Mouse (Mus musculus) c-Kit-positive CD71-positive TER-119-negative erythroid progenitor cells, embryonic 14.5 days (primary cell): ENCODE measurements around the gene Fam222b.
"Not testable (repeated sequence)": the region's sequence is repeated elsewhere in the genome, so short reads cannot be mapped to it uniquely, and the experiment has no call there.

Experiments
- DNase-seq: peaks from one replicate; pipeline ENCODE4 v3.0.0-alpha.2; 2013; ENCODE audit warnings: low read depth

Gene Fam222b

DNA sequence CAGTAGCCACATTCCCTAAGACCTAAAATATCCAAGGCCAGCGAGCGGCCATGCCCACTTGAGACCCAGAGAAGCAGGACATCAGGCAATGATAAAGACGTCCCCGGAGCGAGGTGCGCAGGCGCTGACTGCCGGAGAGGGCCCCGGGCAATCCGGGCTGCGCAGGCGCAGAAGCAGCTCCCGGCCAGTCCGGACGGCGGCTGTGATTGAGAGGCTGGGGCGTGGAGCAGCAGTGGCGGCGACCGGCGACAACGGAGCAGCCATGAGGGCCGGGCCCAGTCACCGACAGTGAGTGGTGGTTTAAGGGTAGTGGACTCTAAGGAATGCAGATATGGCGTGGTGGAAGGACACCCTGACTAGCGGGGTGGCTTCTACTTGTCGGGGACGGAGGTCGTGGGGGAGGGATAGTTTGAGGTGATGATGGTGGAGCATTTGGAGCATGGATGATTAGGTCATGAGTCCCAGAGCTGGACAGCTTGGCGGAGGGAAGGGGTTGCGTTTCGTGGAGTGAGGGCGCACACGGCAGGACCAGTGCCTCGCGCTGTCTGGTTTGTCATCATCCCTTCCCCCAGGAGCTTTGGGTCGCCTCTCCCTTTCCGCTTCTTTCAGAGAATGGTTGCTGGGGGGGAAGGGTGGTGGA, at the start of gene Fam222b:
Gene Fam222b (plus strand): TSS at position 157 of the 640 bp plus-strand sequence.
- peak; percentile 84 for DNase-seq

- DNase-seq: no peak
Measured at GRCm38 (mm10) chr11:78044758-78045251, 49.7 kb upstream of the Fam222b start.

- DNase-seq: not testable (repeated sequence)
Measured at GRCm38 (mm10) chr11:78048637-78049036, 45.8 kb upstream of the Fam222b start.

DNA sequence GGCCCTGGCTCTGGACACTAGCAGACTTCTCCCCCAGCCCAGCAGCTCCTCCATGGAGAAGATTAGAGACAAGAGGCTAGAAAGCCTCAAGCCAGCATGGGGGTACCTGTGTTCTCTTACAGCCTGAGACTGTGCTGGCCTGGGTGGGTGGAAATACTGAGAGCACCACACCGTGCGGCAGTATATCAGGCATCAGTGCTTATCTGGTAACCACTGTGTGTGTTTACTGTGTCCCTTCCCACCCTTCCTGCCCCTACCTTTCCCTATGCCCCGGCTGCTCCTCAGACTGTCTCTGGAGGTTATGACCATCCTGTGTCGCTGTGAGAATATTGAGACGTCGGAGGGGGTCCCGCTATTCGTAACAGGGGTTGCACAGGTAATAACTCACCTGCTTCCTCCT, 41.4 kb upstream of the Fam222b start:
- no peak for DNase-seq

DNA sequence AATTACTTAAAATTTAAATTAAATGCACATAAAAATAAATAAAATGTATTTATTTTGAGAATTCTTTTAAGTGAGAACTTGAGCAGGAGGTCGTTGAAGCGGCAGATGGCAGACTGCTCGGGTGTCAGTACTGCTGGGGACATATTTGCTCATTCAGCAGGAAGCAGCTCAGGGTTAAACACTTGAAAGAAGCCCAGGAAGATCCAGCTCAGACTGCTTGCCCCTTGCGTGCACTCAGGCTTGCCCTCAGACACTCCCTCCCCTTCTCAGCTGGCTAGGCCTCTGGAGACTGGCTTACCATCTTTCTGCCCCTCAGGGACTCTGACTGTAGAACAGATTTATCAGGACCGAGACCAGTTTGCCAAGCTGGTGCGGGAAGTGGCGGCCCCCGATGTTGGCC, 37.5 kb upstream of the Fam222b start:
- no peak for DNase-seq

DNA sequence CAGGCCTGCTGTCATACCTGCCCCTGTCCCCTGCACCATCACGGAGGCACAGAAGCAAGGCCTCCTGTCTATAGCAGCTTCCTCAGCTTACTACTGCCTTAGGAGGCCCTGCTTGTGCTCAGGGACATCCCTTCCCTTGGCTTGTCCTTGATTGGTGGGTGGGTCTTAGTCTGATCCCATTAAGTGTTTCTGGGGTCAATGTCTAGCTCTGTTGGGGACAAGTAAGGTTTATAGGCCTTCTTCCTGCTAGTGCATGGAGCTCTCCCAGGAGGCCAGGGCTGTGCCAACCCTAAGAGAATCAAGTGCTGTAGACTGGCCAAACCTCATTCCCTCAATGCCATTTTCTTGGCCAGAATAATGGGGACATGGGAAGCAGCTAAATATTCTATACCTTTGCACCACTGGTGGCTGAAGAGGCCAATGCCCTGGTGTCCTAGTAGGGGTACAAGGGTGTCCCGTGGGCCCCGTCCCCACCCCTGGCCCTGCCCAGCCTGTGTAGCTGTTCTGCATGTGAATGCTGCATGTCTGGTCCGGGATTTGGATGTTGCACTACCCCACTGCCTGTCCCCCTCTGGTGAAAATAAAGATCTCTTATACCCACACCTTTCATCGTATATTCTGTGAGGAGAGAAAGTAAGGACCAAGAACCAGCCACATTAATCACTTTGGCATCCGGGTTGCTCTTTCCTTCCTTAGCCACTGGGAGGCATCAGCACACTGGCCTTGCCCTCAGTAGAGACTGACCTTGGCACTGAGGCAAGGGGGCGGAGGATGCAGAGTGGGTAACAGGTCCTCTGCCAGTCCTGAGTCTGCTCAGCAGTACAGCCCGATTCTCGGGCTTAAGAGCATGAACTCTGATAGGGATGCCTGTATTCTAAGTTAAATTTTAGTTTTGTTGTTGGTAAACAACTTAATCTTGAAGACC, 34.4 kb upstream of the Fam222b start:
- DNase-seq: no peak

DNA sequence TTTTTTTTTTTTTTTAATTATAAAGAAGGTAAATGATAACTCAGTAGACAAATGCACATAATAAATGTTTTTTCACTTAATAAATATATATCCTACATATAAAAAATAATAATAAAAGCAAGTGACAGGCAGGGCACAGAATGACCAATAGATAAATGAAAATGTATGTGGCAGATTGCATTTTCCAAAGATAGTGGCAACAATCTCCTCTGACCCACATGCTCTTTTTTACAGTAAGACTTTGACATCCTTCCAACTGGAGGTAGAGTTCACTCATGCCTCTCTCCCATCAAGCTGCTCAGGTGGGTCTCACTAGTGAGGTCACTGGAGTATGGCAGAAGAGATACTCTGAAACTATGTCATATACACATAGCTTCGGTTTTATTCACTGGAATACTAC, 31.9 kb upstream of the Fam222b start:
- DNase-seq: no peak

DNA sequence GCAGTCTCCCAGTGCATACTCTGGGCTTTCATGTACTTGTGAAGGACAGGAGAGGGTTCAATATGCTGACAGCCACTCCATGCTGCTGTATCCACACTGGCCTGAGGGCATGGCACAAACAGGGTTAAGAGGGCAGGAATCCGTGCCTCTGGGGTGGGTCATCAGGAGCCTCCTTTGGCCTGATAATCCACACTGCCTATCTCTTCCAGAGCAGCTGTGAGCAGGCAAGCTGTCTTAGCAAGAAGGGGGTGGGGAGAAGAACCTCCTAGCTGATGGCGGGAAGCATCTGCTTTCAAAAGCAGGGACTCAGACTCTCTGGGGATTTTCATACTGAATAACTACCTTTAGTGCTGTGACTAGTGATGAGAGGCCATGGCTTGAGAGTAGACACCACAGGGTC, 28.6 kb upstream of the Fam222b start:
- no peak for DNase-seq

GRCm38 (mm10) chr11:78066641-78067040, 27.8 kb upstream of the Fam222b start:
- DNase-seq: no peak

- DNase-seq: no peak
Measured at GRCm38 (mm10) chr11:78067566-78067965, 26.9 kb upstream of the Fam222b start.

DNA sequence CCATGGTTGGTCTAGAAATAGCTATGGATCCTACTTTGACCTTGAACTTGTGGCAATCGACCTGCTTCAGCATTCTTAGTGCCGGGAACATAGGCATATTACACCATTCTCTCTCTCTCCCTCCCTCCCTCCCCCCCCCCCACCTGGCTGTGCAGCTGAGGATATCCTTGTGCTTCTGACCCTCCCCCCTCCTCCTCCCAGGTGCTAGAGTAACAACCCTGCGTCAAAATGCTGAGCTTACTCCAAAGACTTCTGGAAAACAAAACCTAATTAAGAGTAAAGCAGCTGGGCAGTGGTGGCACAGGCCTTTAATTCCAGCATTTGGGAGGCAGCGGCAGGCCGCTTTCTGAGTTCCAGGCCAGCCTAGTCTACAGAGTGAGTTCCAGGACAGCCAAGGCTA, 25.3 kb upstream of the Fam222b start:
- no peak for DNase-seq

DNA sequence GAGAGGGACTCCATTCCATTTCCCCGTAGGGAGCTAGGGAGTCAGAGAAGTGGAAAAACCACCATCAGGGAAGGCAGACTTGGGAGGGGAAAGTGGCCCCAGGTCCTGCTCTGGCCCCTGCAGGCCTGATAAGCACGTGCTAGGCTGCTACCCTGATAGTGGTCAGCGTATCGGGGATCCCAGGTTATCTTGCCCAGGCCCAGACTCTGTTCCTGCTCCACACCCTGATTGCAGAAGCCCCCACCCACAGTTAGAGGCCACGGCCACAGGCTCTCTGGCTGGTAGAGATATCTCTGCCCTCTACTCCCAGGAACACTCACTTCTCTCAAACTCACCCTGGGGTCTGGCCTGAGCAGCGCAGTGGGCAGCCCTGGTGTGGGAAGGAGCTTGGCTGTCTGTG, 24.8 kb upstream of the Fam222b start:
- DNase-seq: peak; percentile 83

DNA sequence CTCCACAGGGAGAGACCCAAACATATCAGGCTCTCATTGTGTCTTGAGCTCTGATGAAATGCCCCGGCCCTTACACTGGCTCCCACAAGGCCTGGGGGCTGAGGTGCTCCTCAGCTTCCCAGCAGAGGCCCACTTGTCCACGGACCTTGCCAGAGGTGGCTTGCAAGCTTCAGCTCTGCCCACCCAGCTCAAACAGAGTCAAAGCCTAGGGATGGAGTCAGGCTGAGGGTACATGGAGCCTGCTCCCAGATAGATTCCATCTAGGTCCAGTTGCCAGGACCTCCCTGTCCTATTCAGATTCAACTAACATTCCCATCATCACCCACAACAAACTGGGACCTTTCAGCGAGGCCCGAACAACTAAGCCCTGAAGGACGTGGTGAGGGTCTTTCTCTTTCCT, 22.5 kb upstream of the Fam222b start:
- DNase-seq: no peak

DNA sequence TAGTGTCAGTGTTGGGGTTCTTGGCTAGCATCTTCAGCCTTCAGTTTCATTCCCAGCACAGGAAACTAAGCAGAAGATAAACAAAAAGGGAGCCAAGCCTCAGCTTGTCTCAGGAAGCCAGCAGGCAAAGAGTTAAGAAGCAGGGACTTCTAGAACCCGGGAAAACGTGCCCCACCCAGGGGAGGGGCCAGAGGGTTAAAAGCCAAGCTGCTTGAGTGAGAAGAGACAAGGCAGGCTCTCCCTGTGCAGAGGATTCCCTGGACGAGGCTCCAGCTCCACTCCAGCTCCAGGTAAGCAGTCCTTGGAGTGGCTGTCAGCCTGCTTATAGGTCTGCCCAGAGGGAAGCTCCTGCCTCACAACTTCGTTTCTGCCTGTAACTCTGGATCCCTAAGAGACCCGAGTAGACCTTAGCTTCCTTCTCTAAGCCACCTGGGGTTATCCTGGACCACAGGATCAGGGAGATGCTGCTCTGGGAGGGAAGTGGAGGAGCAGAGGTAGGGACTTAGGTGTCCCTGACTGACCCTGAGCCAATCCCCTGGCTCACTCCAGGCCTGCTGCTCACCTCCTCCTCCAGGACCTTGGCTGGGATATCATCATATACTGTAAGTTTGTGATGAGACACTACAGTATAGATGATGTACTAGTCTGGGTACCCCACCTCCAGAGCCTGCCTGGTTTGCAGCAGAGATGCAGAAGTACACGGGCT, 21.9 kb upstream of the Fam222b start:
- peak; percentile 83 for DNase-seq

GRCm38 (mm10) chr11:78073577-78074276, 20.7 kb upstream of the Fam222b start:
- DNase-seq: no peak

- no peak for DNase-seq
Measured at GRCm38 (mm10) chr11:78074277-78074652, 20.2 kb upstream of the Fam222b start.

DNA sequence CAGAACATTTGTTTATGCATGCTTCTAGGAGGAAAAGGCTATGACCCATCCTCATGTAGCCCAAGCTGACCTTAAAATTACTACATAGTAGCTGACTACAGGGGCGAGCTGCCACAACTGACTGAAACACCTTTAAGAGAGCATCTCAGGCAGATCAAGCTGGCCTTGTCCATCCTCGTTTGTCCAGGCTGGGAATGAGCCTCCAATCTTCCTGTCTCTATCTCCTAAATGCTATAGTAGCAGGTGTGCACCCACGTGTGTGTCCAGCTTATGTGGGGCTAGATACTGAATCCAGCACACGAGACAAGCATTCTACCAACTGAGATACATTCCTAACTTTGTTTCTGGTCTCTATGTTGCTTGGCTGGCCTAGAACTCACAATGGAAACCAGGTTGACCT, 19.8 kb upstream of the Fam222b start:
- no peak for DNase-seq

DNA sequence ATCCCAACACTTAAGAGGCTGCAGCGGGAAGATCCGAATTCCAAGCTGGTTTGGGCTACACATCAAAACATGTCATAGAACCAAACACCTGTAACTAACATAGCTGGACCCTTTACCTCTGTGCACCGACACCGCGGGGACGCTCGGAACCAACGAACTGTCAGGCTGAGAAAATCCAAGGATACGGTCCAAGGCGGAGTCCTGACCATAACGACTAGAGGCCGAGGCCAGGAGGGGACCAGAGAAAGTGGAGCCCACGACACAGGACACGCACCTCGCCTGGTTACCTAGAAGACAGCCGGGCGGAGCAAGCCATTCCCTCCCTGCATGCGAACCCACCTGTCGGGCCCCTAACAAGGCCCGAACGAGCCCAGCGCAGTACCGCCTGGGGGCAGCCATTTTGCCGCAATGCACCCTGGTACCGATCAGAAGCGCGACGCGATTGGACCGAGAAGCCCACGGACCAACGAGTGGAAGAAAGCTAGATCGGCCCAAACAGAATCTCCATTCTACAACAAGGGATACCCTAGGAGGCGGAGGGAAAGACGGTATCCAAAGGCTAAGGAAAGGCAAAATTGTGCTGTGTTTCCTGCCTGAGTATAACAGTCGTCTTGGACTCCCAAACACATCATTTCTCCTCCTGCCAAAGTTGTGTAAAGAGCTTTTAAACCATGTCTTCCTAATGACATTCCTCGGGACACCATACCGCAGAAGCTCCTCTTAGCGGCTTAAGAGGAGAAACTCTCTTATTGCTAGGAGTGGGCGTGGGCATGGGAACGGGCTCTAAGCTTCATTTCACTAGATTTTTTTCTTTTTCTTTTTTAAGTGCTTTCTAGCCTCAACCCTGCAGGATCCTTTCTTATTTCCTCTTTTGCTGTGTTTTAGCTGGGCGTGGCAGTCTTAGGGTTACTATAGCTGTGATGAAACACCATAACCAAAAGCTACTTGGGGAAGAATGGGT, 14.2 kb upstream of the Fam222b start, which contains the start of gene Eral1:
Gene Eral1 (minus strand): TSS at position 423 of the 961 bp plus-strand sequence.
- peak; percentile 87 for DNase-seq

DNA sequence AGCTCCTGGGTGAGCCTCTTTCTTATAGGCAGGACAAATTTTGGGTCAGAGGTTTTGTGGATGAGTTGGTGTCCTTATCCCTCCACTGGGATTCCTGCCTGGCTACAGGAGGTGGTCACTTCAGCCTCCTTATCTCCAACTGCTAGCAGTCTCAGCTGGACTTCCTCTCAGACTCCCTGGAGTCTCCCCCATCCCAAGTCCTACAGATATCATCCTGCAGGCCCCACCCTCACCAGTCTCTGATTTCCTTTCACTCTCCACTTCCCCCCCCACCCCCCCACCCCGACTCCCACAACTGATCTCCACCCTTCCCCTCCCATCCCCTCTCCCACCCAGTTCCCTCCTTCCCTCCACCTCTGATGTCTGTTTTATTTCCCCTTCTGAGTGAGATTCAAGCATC, 10.9 kb upstream of the Fam222b start:
- no peak for DNase-seq

GRCm38 (mm10) chr11:78086925-78087479, 7.5 kb upstream of the Fam222b start:
- DNase-seq: no peak
